Mouse (Mus musculus) olfactory bulb, adult 2 months (tissue): ENCODE measurements at regions not wholly inside any gene's neighbourhood (a gene's known extent, or its start where the extent isn't known, plus 50 kb on each side); places are given as distances from the start of the nearest gene placed in this dataset.

Source experiments
- CTCF ChIP-seq: fragments of 200-500 bp; IDR thresholded peaks from 2 replicates; pipeline ENCODE4 v1.5.1; 2012; ENCODE audit warnings: low read depth, mild to moderate bottlenecking, low read length, moderate library complexity; ENCODE audit not compliant: insufficient read depth
- POLR2A ChIP-seq: fragments of 200-500 bp; IDR thresholded peaks from 2 replicates; pipeline ENCODE4 v1.6.1; 2012; ENCODE audit warnings: mild to moderate bottlenecking, low read depth, low read length, moderate library complexity; ENCODE audit not compliant: insufficient read depth

DNA sequence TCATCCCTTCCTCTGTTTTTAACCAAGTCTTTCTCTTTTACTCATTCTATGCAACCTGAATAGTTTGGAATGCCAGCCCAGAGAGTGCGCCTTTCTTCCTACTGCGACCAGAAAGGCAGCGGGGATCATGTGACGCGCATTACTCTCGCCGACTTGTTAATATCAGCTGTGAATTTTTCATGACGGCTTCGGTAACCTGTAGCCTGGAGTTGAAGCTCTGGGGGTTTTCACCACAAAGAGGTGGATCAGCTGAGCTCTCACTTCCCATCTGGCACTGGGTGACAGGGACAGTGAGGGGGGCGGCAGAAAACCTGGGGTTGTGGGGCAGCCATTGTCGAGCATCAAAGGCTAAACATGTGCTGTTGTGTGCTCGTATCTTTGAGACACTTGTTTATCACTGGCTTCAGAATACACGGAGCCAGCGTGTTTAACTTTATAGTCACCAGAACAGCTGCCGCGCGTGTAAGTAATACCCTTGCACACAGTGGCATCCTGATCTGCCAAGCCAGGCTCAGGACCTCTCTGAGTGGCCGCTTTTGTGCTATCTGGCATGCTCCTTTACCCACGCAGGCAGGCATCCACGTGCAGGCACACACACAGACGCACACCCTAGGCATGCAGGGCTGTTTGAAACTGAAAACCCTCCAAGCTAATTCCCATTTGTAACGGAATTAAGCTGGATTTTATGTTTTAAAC, 70.5 kb downstream of the Atoh1 start:
- TF ChIP-seq CTCF = no peak
- no peak for TF ChIP-seq POLR2A
